Mouse (Mus musculus): ENCODE measurements around the gene Mapk10. TPM values are rescaled to one million over a fixed set of nuclear protein-coding genes. Genes with fewer than 3 reads are reported as not detected.

Gene Mapk10
- total RNA-seq (2021), result 10 to 100 TPM; 35.0 to 44.3 TPM
- long read RNA-seq, experiment 1, full-length matches to known transcripts, result 14 of 34 reads
- long read RNA-seq, experiment 1, partial matches to known transcripts, result 3 of 34 reads
- long read RNA-seq, experiment 1, other reads (novel, unspliced or antisense), result 17 of 34 reads
- long read RNA-seq, experiment 2, full-length matches to known transcripts, result 21 of 45 reads
- long read RNA-seq, experiment 2, partial matches to known transcripts, result 3 of 45 reads
- long read RNA-seq, experiment 2, other reads (novel, unspliced or antisense), result 21 of 45 reads

DNA sequence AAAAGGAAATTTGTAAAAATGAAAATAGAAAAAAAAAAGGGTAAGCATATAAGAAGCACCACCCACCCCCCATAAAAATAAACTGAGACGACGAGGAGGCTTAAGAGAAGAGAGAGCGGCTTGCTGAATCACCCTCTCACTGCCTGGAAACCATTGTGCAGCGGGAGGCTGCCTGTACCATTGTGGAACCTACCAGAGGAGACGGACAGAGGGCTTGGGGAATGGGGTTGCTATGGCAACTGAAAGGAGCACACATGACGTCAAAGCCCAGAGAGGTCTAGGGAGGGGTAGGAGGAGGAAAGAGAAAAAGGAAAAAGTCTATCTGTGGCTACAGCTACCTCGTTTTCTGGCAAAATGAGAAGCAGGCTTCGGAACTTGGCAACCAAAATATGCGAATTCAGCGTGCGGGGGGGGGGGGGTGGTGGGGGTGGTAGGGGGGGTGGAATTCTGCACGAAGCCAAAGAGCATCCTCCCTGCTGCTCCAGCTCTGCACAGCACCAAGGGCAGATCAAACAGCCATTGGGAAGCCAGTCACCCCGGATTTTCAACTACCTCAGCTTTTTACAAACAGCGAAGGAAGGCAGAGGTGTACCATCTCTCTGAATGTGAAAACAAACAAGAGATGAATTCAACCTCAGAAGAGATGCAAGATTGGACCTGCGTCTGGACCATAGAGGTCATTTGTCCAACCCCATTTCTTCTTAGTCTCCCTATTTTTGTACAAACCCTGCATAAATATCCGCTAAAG, at the start of gene Mapk10:
Gene Mapk10 (minus strand): TSS at position 234 of the 748 bp plus-strand sequence.
- intact Hi-C loops (cut with DNase I), result no loop called here
- peak; percentile 32 to 51 for DNase-seq

DNA sequence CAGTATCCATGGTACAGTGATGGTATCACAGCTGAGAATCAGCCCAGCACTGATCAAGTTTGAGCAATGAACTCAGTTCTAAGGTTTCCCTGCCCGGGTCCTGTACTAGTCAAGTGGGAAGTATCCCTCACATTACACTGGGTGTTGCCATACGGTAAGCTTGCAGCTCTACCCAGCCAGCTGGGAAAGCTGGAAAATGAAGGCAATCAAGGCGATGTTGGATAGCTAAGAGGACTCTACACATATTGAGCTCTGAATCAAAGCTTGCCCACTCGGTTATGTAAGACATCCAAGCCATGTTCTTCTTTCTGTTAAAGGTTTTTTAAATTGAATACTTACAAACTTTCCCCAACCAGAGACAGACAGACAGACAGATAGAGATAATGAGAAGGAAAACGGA, 45.0 kb upstream of the Mapk10 start:
- intact Hi-C loops (cut with DNase I), result no loop called here
- DNase-seq, result no peak

DNA sequence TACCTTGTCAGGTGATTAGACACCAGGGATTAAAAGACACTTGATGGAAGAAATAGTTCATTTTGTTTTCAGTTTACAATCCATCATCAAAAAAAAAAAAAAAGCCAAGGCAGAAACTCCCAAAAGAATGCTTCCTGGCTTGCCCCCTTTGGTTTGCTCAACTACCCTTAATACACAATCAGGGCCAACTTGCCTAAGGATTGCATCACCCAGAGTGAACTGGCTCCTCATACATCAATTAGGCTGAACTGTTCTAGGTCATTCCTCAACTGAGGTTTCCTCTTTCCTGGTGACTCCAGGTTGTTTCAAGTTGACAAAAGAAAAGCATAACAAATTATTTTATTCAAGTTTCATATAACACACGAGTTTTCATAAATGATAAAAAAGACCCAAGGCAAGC, 31.3 kb upstream of the Mapk10 start:
- intact Hi-C loops (cut with DNase I), result no loop called here

DNA sequence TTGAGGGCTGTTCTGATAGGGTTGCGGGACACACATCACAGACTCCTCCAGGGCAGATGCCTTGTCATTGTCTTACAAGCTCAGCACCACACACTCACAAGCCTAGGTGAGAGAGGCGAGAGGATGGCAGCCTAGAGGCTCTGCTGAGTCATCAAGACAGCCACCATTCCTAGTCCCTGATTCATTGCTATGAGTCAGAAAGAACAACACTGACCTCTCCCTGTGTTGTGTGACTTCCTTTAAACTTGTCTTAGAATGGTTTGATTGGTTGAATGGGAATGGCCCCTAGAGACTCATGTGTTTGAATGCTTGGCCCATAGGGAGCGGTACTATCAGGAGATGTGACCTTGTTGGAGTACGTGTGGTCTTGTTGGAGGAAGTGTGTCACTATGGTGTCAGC, 20.7 kb upstream of the Mapk10 start:
- intact Hi-C loops (cut with DNase I), result no loop called here
- DNase-seq, result no peak

More for the DNA sequence above, 31.3 kb upstream of the Mapk10 start:
- DNase-seq, result no peak

DNA sequence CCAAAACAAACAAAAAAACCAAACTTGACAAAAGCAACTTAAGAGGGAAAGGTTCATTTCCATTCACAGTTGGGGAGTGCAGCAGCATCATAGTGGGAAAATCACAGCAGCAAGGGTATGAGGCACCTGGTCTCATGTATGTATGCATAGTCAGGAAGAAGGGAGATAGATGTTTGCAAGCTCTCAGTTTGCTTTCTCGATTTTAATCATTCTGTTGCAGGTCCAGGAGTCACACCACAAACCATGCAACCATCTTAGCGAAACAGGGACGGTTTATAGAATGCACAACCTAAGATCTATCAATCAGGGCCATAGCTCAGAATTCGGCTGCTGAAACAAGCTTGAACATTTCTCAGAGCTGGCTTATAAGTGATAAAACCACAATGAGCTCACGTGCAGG, 19.2 kb upstream of the Mapk10 start:
- intact Hi-C loops (cut with DNase I), result no loop called here
- DNase-seq, result no peak

DNA sequence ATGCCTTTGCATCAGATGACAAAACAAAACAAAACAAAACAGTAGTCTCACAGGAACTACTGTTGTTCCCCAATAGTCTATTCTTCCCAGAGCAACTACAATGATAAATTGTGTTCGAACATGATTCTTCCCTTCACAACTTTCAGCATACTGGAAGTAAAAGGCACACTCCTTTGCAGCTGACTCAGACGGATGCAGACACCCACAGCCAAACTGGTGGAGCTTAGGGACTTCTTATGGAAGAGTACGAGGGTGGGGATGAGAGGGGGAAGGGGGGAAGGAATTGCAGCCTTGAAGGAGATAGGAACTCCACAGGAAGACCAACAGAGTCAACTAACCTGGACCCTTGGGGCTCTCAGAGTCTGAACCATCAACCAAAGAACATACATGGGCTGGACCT, 18.2 kb upstream of the Mapk10 start:
- intact Hi-C loops (cut with DNase I), result no loop called here
- no peak for DNase-seq

DNA sequence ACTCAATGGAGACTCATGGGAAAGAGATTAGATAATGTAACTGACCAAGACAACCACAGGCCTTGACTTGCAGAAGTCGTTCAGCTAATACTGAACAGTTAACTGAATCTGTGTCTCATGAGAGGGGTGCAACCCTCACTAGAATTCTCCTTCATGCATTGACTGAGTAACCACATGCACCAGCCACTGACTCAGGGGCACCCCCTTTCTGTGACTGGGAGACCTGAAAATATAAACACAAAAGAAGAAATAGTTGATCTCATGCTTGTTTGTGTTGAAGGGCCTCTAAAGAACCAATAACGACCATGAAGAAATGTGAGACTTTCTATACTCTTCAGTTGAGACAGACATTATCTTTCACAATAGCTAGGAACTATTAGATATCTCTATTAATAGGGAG, 10.9 kb upstream of the Mapk10 start:
- intact Hi-C loops (cut with DNase I), result no loop called here
- no peak for DNase-seq

DNA sequence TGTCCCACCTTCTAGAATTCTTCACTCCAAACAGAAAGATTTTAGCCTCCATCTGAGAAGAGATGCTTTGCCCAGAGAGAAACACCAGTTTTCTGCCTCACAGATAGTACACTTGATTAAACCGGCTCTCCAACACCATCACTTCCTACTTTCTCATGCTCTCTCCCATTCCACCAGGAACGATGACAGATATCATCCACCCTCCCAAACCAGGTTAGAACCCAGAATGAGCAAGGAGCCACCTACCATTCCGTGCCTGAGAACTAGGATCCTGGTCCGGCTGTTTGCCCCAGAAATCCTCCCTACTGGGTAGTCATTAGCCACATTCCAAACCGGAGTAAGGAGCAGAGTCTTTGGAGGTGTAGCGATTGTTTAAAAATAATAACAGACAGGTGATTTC, 490 bp downstream of the Mapk10 start:
- DNase-seq, result peak in 1 of 2 experiments; percentile 5

DNA sequence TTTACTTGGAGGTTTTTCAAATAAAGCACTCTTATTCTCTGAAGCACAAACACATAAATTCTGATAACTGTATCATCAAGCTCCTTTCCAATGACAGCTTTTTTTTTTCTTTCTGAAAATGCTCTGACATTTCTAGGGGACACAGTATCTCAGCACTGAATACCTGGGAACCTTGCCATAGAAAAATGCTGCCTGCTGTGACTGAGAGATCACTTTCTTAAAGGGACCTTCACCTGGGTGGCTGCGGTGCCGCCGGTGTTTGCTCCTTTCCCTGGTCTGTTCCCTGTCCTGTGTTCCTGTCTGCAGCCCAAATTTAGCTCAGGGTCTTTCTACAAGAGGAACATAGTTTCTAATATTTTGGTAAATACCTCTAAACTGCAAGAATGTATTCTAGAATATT, 1.1 kb downstream of the Mapk10 start:
- intact Hi-C loops (cut with DNase I), result no loop called here

More for the DNA sequence above, 490 bp downstream of the Mapk10 start:
- intact Hi-C loops (cut with DNase I), result no loop called here

DNA sequence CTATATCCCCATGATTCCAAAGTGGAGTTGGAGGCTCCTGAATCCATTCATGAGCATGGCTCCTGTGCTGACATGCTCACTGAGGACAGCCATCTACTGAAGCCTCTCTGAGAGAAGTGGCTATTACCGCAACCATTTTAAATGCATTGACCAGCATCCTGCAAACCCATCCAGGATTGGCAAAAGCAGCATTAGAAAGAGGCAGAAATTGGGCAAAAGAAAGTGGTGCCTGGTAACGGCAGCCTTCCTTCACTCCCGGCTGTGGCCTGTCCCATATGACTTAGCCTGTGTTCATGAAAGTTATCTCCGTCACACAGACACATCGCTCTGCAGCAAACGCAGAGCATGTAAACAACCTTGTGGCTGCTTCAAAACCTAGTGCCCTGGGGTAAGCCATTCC, 1.6 kb downstream of the Mapk10 start:
- DNase-seq, result peak in 1 of 2 experiments; percentile 12
- intact Hi-C loops (cut with DNase I), result no loop called here

More for the DNA sequence above, 1.1 kb downstream of the Mapk10 start:
- DNase-seq, result peak; percentile 20 to 46

DNA sequence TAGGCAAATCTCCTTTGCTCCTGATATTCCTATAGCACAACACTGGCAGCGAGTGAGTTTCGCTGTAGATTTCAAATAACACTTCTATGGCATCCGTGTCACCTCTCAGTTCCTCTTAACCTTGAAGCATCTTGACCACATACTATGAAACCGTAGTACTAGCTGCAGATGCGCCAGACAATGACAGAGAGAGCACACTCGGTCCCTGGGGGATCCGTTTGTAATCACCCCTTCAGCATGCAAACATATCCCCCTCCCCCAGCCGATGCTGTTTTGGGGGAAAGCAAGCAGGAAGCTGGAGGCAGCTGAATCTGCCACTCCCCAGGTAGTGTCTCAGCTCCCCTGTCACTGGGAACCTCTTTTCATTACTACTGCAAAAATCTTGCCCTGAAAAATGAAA, 2.3 kb downstream of the Mapk10 start:
- no peak for DNase-seq
- intact Hi-C loops (cut with DNase I), result no loop called here

DNA sequence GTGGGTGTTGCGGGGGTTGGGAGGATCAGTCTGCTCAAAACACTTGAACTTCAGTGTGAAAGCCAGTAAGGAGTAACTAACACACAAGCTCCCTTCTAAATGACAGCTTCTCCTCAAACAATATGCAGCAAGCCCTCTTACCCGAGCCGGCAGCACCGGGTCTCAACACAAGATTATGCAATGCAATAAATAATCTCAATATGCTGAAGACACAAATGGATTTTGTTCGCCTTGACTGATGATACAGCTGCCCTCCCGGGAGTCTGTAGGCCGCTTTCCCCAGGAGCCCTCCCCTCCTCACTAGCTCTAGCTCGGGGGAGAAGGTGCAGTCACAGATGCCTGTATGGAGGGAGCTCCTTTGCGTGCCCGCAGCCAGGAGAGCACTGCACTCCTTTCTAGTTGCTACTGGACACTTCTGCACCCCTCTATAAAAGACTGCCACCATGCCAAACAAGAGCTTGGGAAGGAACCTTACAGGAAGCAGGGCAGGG, 3.1 kb downstream of the Mapk10 start:
- no peak for DNase-seq
- intact Hi-C loops (cut with DNase I), result no loop called here

DNA sequence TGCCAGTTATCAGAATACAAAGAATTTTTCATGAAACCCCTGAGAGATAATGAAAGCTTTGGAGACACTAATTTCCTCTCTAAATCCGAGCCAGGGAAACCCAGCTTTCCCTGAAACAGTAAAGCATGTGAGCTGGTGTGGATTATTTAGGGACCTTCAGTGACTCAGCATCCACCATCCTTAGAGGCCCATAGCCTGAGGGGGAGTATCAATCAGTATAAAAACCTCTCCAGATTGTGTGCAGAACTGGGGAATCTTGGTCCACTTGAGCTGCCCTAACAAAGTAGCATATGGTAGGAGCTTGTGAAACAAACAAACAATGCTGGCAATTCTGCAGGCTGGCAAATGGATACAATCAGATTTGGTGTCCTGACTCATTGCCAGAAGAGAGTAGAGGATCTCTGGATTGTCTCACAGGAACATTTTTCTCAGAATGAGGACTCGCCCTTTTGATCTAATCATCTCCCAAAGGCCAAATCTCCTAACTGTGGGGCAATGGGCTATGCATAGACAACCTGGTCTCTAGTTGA, 13.3 kb downstream of the Mapk10 start:
- intact Hi-C loops (cut with DNase I), result no loop called here

DNA sequence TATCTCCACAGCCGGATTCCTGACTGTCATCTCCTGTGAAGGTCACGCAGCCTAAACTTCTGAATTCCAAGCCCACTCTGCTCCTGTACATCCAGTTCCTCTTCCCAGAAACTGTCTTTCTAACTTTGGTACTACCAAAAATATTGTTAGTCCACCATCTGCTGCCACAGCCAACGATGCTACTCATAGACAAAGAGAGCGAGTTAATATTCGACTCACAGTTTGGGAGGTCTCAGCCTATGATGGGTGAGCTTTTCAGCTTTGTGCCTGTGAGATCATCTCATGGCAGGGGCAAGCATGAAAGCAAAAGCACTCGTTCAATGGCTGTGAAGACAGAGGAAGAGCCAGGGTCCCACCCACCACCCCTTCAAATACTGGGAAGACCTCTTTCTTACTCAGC, 16.6 kb downstream of the Mapk10 start:
- no peak for DNase-seq
- intact Hi-C loops (cut with DNase I), result no loop called here

More for the DNA sequence above, 13.3 kb downstream of the Mapk10 start:
- no peak for DNase-seq

DNA sequence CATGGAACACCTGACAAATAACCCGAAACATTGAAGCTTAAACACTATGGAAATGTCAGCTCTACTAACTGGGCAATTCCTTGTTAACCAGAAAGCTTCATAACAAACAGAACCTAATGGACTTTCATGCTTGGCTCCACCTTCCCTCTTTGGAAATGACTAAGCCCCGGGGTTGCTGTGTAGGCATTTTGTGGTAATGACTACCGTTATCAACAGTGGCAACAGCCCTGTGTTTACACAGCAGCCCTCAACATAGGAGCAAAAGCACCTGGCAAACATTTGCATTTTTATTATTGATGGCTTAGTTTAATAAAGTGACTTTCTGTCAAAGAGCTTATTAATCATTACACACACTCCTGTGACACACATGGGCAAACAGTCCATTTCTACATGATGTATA, 17.4 kb downstream of the Mapk10 start:
- DNase-seq, result no peak
- intact Hi-C loops (cut with DNase I), result no loop called here

DNA sequence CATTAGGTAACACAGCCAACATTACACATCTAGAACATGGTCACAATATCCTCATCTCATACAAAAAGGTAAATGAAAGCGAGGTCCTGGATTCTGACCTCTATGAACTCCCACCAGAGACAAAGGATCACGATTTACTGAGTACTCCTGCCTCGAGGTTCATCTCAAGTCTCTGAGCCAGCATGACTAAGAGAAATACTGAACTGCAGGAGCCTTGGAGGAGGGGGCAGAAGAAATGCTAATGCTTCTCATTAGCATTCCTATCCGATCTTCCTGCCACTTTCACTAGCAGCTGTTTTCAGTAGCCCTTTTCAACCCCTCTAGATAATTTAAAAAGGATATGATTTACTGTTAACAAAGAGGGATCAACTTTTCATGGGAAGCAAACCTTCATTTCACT, 19.6 kb downstream of the Mapk10 start:
- DNase-seq, result no peak
- intact Hi-C loops (cut with DNase I), result no loop called here

DNA sequence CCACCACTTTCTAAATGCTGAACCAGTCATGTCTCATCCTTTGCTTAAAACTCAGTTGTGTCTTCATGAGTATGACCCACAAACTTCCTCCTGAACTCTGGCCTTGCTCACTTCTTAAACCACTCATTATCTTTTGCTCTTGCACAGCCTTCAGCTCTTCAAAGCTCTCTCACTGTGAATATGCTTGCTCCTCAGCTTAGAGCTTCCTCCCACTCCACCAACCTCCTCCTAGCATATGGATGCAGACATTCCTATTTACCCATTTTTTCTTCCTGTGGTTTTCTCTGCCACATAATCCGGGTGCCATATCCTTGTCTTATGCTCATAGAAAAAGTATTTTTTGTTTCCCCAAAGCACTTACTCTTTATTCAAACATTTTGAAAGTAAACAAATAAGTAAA, 26.9 kb downstream of the Mapk10 start:
- DNase-seq, result no peak
- intact Hi-C loops (cut with DNase I), result no loop called here

DNA sequence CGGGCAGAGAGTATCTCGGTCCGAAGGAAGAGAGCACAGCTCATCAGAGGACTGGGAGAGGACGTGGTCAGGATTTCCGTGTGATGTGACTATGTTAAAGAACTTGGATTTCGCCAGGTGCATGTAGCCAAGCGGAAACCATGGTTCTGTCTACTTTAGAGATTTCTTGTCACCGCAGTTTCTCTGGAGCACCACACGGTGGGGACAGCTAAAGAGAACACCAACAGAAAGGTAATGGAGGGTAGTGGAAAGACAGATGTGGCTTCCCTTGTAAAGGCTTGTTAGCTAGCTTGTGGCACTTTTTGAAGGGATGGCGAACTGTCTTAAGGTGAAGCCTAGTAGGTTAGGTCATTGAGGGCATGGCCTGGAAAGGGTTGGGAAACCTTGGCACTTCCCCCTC, 29.5 kb downstream of the Mapk10 start:
- intact Hi-C loops (cut with DNase I), result no loop called here
- DNase-seq, result no peak

DNA sequence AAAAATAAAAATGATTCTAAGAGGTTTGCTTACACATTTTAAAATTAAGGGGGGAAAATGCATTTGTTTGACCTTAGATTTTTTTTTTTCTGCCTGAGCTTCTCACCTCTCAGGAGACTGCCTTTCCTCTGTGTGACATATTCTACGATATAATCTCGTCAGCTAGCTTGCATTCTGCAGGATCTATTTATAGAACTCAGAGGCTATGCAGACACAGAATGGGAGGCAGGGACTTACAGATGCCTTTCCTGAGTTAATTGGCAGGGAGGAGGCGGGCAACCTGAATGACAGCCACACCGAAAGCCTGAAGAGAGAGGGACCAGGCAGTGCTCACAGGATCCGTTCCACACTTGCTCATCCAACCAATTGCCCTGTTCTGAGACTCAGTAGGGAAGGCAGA, 34.1 kb downstream of the Mapk10 start:
- DNase-seq, result peak in 1 of 2 experiments; percentile 25
- intact Hi-C loops (cut with DNase I), result loop anchor here (10.0 kb wide), 1 partner anchor 82 kb away; no protein-coding TSS in a partner anchor

DNA sequence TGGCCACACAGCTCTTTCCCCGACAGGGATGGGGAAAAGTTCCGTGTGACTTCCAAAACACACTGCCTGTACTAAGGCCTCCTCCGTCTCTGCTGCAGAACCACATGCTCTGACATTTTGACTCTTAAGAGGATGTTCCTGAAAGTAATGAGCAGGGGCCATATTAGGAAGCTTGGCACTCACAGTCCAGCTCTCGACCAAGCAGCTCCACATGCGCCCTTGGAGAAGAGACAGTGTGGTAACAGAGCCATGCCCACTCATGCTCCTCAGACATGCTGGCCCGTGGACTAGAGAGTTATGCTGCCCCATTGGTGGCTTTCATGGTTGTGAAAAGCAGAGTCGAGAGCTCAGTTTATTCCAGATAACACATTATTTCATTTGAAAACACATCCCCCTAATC, 35.1 kb downstream of the Mapk10 start:
- intact Hi-C loops (cut with DNase I), result loop anchor here (10.0 kb wide), 1 partner anchor 81 kb away; no protein-coding TSS in a partner anchor

DNA sequence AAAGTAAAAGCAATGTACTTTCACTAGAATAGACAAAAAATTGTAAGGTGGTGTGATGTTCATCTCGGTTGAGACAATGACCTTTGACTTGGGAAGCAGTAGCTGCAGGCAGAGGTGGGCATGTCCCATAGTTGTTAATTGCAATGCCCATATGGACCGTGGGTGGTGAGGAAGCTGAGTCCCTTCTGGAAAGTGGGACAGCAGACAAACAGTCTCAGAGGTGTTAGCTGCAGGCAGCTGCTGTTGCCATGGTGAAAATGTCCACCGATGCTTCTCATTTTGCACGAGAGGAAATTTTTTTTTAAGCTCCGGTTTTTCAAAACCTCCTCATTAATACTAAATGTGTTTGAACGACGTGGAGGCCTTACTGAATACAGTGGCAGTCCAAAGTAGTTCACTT, 36.5 kb downstream of the Mapk10 start:
- DNase-seq, result no peak
- intact Hi-C loops (cut with DNase I), result loop anchor here (10.0 kb wide), 1 partner anchor 80 kb away; no protein-coding TSS in a partner anchor

More for the DNA sequence above, 35.1 kb downstream of the Mapk10 start:
- DNase-seq, result no peak

All from heart, postnatal 14 days (tissue).